Mouse (Mus musculus): Measurements from ENCODE around the gene Cald1. TPM values are rescaled to one million over a fixed set of nuclear protein-coding genes. Genes with fewer than 3 reads are reported as not detected.

Cald1 gene
- polyA plus RNA-seq, 1 experiment from 2014 or later: 401 TPM

DNA sequence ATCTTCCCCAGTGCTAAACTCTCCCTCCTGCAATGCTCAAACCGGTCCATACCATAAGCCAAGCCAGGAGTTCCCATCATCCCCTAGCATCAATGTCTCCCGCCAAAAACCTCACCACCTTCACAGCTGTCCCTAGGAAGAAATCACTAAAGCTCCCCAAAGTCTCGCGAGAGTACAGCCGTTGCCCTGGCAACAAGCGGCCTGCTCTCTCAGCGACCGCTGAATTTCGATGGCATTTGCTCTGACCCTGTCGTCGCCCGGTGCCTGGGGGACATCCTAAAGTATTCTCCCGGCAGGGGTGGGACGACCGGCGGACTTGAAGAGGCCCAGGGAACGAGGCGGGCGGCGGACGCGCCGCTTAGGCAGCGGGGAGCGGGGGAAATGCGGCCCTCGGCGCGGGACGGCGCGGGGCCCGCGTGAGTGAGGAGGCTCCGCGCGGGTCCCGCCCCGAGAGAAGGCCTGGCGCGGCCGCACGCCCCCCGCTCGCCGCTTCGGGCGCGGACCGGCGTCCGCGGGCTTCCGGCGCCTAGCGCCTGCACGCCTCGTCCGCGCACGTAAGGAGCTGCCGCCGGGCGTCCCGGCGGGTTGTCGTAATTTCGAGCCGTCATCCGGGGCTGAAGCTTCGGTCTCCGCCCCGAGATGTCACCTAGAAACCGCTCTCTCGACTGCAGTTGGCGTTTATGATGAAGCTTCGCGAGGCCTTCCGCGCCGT lies 182.1 kb downstream of the Cald1 start, which contains the start of gene Agbl3:
TSS of gene Agbl3 (plus strand) at position 202 of the 712 bp plus-strand sequence.
- Histone ChIP-seq H3K9me3 (no peaks in the 10 kb centered on the region), H3K36me3 (no peaks in the 10 kb centered on the region), H3K4me2 (peak within 1 kb of the TSS; percentile 78), H3K9ac (peak within 1 kb of the TSS; percentile 71), H3K27me3 (replicated peaks) (no peaks in the 10 kb centered on the region), H3K4me3 (replicated peaks) (peak within 1 kb of the TSS; percentile 71), H3K4me1 (no peaks in the 10 kb centered on the region), H3K27ac (peak within 1 kb of the TSS; percentile 97)
- ATAC-seq (ENCODE audit: insufficient read depth, low FRiP score, low read depth): peak; percentile 90
- WGBS: under 1% methylated on average over 79 of the region's 81 CpGs

DNA sequence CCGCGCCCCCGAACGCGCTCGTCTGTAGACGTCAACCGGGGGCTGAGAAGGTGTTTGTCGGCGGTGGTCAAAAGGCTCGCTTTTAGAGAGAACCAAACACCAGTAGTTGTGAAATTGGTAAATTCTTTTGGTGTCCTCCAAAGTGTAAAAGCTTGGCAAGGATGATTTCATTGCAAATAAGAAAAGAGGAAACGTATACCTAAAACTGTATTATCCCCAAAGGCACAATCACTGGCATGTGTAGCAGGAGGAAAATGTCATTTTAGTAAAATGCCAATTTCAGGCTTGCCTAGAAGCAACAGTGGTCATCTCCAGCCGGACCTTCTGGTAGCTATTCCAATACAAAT lies 182.6 kb downstream of the Cald1 start:
- Histone ChIP-seq H3K4me2 (peak overlapping the region; percentile 78), H3K27ac (peak overlapping the region; percentile 97), H3K36me3 (no peaks in the 10 kb centered on the region), H3K4me1 (no peaks in the 10 kb centered on the region), H3K9me3 (no peaks in the 10 kb centered on the region), H3K9ac (peak overlapping the region; percentile 71), H3K4me3 (replicated peaks) (peak overlapping the region; percentile 71), H3K27me3 (replicated peaks) (no peaks in the 10 kb centered on the region)
- no peak for ATAC-seq (ENCODE audit: insufficient read depth, low FRiP score, low read depth)
- WGBS: 4% methylated on average over 13 of the region's 13 CpGs

DNA sequence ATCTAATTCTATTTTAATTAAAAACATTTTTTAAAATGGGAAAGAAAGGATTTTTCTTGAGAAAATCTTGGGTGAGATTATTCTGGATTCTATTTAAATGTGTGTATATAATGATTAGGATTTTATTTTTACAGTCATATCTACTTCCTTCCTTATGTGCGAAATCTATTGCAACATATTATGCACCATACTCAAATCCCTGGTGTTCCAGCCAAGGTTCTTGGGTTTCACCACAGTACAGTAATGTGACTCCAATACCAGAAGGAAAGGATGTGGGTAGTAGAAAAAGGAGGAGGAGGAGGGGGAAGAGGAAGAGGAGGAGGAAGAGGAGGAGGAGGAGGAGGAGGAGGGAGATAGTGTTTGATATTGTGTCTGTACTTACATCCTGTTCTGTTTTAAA lies 184.2 kb downstream of the Cald1 start:
- H3K4me1 ChIP-seq: no peaks in the 10 kb centered on the region
- no peak overlapping the region for H3K4me2 ChIP-seq
- H3K9me3 ChIP-seq: no peaks in the 10 kb centered on the region
- H3K36me3 ChIP-seq: no peaks in the 10 kb centered on the region
- no peak for ATAC-seq (ENCODE audit: insufficient read depth, low FRiP score, low read depth)
- no peak overlapping the region for H3K9ac ChIP-seq
- H3K27ac ChIP-seq: no peak overlapping the region
- 97% methylated on average over 1 of the region's 1 CpGs for WGBS
- no peaks in the 10 kb centered on the region for H3K27me3 ChIP-seq (replicated peaks)
- no peak overlapping the region for H3K4me3 ChIP-seq (replicated peaks)

DNA sequence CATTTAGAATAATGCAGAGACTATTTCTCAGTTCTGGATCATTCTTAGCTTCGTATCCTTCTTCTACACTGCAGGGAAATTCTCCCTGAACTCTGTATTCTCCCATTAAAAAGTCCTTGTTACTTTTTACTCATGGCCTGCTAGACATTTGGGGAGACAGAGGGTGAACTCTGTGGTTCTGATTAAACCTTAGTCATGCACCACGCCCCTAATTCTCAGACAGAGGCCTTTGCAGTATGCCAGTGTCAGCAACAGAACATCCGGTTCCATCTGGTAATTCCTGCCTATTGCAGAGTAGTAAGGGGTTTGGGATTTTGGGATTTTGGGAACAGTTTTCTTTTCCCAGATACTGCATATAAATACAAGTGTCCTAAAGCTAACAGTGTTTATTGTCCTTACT lies 198.6 kb downstream of the Cald1 start:
- WGBS: 75% methylated on average over 3 of the region's 3 CpGs
- ATAC-seq (ENCODE audit: insufficient read depth, low FRiP score, low read depth): no peak
- Histone ChIP-seq H3K27ac (no peak overlapping the region), H3K4me3 (replicated peaks) (no peak overlapping the region), H3K36me3 (no peaks in the 10 kb centered on the region), H3K9me3 (no peaks in the 10 kb centered on the region), H3K9ac (no peak overlapping the region), H3K4me2 (no peak overlapping the region), H3K27me3 (replicated peaks) (no peaks in the 10 kb centered on the region), H3K4me1 (no peaks in the 10 kb centered on the region)

DNA sequence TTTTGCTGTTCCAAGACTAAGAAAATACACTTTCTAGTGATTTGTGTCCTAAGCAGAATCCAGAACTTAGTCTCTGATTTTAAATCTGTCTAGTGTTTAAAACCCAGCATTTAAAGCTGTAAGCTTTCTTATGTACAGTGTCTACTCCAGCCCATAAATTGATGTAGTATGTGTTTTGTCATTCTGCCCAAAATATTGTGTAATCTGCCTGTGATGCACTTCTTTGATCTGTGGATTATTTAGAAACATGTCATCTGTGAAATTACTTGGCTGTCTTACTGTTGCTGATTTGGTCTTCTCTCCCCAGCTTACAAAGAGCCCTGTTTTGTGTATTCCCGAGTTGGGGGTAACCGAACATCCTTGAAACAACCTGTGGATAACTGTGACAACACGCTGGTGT lies 199.6 kb downstream of the Cald1 start:
- WGBS: 71% methylated on average over 3 of the region's 3 CpGs

DNA sequence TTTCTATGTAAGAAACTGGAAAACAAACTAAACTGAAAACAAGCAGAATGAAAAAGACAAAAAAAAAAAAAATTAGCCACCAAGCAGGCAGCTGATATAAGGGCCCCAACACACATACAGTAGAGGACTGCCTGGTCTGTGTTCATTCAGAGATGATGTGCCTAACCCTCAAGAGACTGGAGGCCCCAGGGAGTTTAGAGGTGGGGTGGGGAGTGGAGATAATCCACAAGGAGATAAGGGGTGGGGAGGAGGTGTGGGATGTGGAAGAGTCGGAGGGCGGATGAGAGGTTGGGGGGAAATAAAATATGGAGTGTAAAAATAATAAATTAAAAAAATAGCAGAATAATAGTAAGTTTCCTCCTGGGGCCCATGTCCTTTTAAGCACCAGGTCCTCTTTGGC lies 207.3 kb downstream of the Cald1 start:
- Histone ChIP-seq H3K4me3 (replicated peaks) (no peak overlapping the region), H3K9me3 (no peaks in the 10 kb centered on the region), H3K27ac (no peak overlapping the region), H3K9ac (no peak overlapping the region), H3K36me3 (no peaks in the 10 kb centered on the region), H3K4me2 (no peak overlapping the region), H3K4me1 (no peaks in the 10 kb centered on the region), H3K27me3 (replicated peaks) (no peaks in the 10 kb centered on the region)
- ATAC-seq (ENCODE audit: insufficient read depth, low FRiP score, low read depth): 0 out of 2 replicates have a peak, but pooled peaks have one; percentile 35
- WGBS: 70% methylated on average over 2 of the region's 2 CpGs

More for the DNA sequence above, 199.6 kb downstream of the Cald1 start:
- ATAC-seq (ENCODE audit: insufficient read depth, low FRiP score, low read depth): no peak
- Histone ChIP-seq H3K36me3 (no peaks in the 10 kb centered on the region), H3K9ac (no peak overlapping the region), H3K9me3 (no peaks in the 10 kb centered on the region), H3K27ac (no peak overlapping the region), H3K4me3 (replicated peaks) (no peak overlapping the region), H3K27me3 (replicated peaks) (no peaks in the 10 kb centered on the region), H3K4me1 (no peaks in the 10 kb centered on the region), H3K4me2 (no peak overlapping the region)

DNA sequence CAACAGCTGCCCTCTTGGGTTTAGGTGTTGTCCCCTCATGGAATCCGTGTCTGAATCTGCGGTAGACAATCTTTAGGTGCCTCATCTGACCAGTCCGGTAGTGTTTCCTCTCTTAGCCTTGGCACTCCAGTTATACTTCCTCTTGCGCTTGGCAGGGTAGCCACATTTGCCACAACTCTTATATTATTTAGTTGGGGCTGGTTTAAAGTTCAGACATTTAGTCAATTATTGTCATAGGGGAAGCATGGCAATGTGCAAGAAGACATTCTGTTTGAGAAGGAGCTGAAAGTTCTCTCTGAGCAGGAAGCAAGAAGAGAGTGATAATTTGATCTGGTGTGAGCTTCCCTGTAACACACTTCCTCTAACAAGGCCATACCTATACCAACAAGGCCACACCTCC lies 212.4 kb downstream of the Cald1 start:
- Histone ChIP-seq H3K27me3 (replicated peaks) (no peaks in the 10 kb centered on the region), H3K4me3 (replicated peaks) (no peak overlapping the region), H3K9me3 (no peaks in the 10 kb centered on the region), H3K9ac (no peak overlapping the region), H3K4me1 (no peaks in the 10 kb centered on the region), H3K36me3 (no peaks in the 10 kb centered on the region), H3K4me2 (no peak overlapping the region), H3K27ac (no peak overlapping the region)
- WGBS: 89% methylated on average over 4 of the region's 4 CpGs
- ATAC-seq (ENCODE audit: insufficient read depth, low FRiP score, low read depth): no peak

DNA sequence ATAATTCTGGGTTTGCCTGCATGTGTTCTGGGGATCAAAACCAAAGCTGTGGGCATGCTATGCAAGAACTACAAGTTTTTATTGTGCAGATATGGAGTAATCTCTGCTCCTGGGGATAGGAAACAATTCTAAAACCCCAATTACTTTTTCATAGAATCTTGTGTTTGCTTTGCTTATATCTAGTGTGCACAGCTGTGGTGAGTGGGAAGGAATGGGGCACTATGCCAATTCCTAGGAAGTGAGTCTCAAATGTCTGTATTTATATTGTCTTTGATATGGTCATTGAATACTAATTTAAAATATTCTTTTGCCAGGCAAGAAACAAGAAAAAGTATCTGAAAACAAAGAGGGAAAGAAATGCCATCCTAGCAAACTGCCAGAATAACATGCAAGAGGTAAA lies 226.1 kb downstream of the Cald1 start:
- no peak for ATAC-seq (ENCODE audit: insufficient read depth, low FRiP score, low read depth)
- H3K4me1 ChIP-seq: no peaks in the 10 kb centered on the region
- no peak overlapping the region for H3K4me3 ChIP-seq (replicated peaks)
- H3K27ac ChIP-seq: no peak overlapping the region
- H3K9me3 ChIP-seq: no peaks in the 10 kb centered on the region
- H3K27me3 ChIP-seq (replicated peaks): no peaks in the 10 kb centered on the region
- no peaks in the 10 kb centered on the region for H3K36me3 ChIP-seq
- no peak overlapping the region for H3K4me2 ChIP-seq
- no peak overlapping the region for H3K9ac ChIP-seq

Other genes with a start within 250 kb of the Cald1 start
- gene Akr1b8, start 244.4 kb upstream of the Cald1 start, polyA plus RNA-seq (2015; fragmentation: Nextera tagmentation; extraction: Ambion mirVana): 5.5 and 6.6 TPM in 2 replicates
- 18.5 and 20.3 TPM in 2 replicates for gene Akr1b10, start 214.3 kb upstream of the Cald1 start, polyA plus RNA-seq (2015; fragmentation: Nextera tagmentation; extraction: Ambion mirVana)
- gene Akr1b7, start 186.2 kb upstream of the Cald1 start, polyA plus RNA-seq (2015; fragmentation: Nextera tagmentation; extraction: Ambion mirVana): 3.5 and 5.4 TPM in 2 replicates
- 48.0 and 54.6 TPM in 2 replicates for gene Bpgm, start 122.3 kb upstream of the Cald1 start, polyA plus RNA-seq (2015; fragmentation: Nextera tagmentation; extraction: Ambion mirVana)
- gene Agbl3, start 181.9 kb downstream of the Cald1 start, polyA plus RNA-seq (2015; fragmentation: Nextera tagmentation; extraction: Ambion mirVana): 6.6 and 6.9 TPM in 2 replicates